Mouse (Mus musculus): ENCODE results near the gene Olfr718-ps1. TPM values are rescaled to one million over a fixed set of nuclear protein-coding genes. Genes with fewer than 3 reads are reported as not detected.
A peak's percentile ranks its signal among the peaks of the same experiment; 100 is the strongest.

Gene Olfr718-ps1
- polyA plus RNA-seq, 1 experiment from 2014 or later, result 0.04 TPM

GRCm38 (mm10) chr5:143122673-143123072, 24.7 kb downstream of the Olfr718-ps1 start:
- 52% methylated on average over 1 of the region's 1 CpGs for WGBS
- ATAC-seq (ENCODE audit: low read depth), result no peak
- H3K27me3 ChIP-seq (ENCODE audit: control insufficient read depth, insufficient read depth, low read length), result no peaks in the 10 kb centered on the region

GRCm38 (mm10) chr5:143122125-143122524, 25.3 kb downstream of the Olfr718-ps1 start:
- no peaks in the 10 kb centered on the region for H3K4me1 ChIP-seq (ENCODE audit: control insufficient read depth, insufficient read depth, low read length)
- no peak overlapping the region for H3K4me2 ChIP-seq (ENCODE audit: low read depth, low read length)
- no peak for ATAC-seq (ENCODE audit: low read depth)
- H3K4me3 ChIP-seq (ENCODE audit: low read depth, low read length), result no peak overlapping the region
- no peaks in the 10 kb centered on the region for H3K36me3 ChIP-seq (ENCODE audit: control insufficient read depth, insufficient read depth, low read length)
- no peak overlapping the region for H3K27ac ChIP-seq (ENCODE audit: low read depth, low read length)
- no peak overlapping the region for H3K9ac ChIP-seq (replicated peaks; ENCODE audit: low read depth, low read length)
- H3K9me3 ChIP-seq (ENCODE audit: control insufficient read depth, low read length), result no peaks in the 10 kb centered on the region
- H3K27me3 ChIP-seq (ENCODE audit: control insufficient read depth, insufficient read depth, low read length), result no peaks in the 10 kb centered on the region
- WGBS, result 78% methylated on average over 8 of the region's 8 CpGs

More at GRCm38 (mm10) chr5:143122673-143123072, 24.7 kb downstream of the Olfr718-ps1 start:
- Histone ChIP-seq H3K4me2 (ENCODE audit: low read depth, low read length) (no peak overlapping the region), H3K27ac (ENCODE audit: low read depth, low read length) (no peak overlapping the region), H3K9ac (replicated peaks; ENCODE audit: low read depth, low read length) (no peak overlapping the region), H3K4me3 (ENCODE audit: low read depth, low read length) (no peak overlapping the region), H3K9me3 (ENCODE audit: control insufficient read depth, low read length) (no peaks in the 10 kb centered on the region), H3K36me3 (ENCODE audit: control insufficient read depth, insufficient read depth, low read length) (no peaks in the 10 kb centered on the region), H3K4me1 (ENCODE audit: control insufficient read depth, insufficient read depth, low read length) (no peaks in the 10 kb centered on the region)

GRCm38 (mm10) chr5:143112281-143113246, 34.8 kb downstream of the Olfr718-ps1 start, which contains the start of gene Rnf216:
Rnf216 (minus strand) TSS chr5:143112994.
- Histone ChIP-seq H3K4me3 (ENCODE audit: low read depth, low read length) (peak within 1 kb of the TSS; percentile 67), H3K4me1 (ENCODE audit: control insufficient read depth, insufficient read depth, low read length) (0 out of 2 replicates have a peak, but pooled peaks cover 8% of the 10 kb centered on the region), H3K9me3 (ENCODE audit: control insufficient read depth, low read length) (no peaks in the 10 kb centered on the region), H3K9ac (replicated peaks; ENCODE audit: low read depth, low read length) (peak within 1 kb of the TSS; percentile 73), H3K36me3 (ENCODE audit: control insufficient read depth, insufficient read depth, low read length) (no peaks in the 10 kb centered on the region), H3K27ac (ENCODE audit: low read depth, low read length) (peak within 1 kb of the TSS; percentile 71), H3K27me3 (ENCODE audit: control insufficient read depth, insufficient read depth, low read length) (no peaks in the 10 kb centered on the region), H3K4me2 (ENCODE audit: low read depth, low read length) (peak within 1 kb of the TSS; percentile 70)
- ATAC-seq (ENCODE audit: low read depth), result peak; percentile 96
- WGBS, result under 1% methylated on average over 81 of the region's 110 CpGs

GRCm38 (mm10) chr5:143106842-143107241, 40.5 kb downstream of the Olfr718-ps1 start:
- Histone ChIP-seq H3K27me3 (ENCODE audit: control insufficient read depth, insufficient read depth, low read length) (no peaks in the 10 kb centered on the region), H3K9ac (replicated peaks; ENCODE audit: low read depth, low read length) (no peak overlapping the region), H3K9me3 (ENCODE audit: control insufficient read depth, low read length) (no peaks in the 10 kb centered on the region), H3K36me3 (ENCODE audit: control insufficient read depth, insufficient read depth, low read length) (no peaks in the 10 kb centered on the region), H3K4me3 (ENCODE audit: low read depth, low read length) (no peak overlapping the region), H3K27ac (ENCODE audit: low read depth, low read length) (no peak overlapping the region), H3K4me1 (ENCODE audit: control insufficient read depth, insufficient read depth, low read length) (0 out of 2 replicates have a peak, but pooled peaks cover 5% of the 10 kb centered on the region), H3K4me2 (ENCODE audit: low read depth, low read length) (no peak overlapping the region)
- WGBS, result 95% methylated on average over 3 of the region's 3 CpGs
- no peak for ATAC-seq (ENCODE audit: low read depth)

GRCm38 (mm10) chr5:143103231-143103630, 44.1 kb downstream of the Olfr718-ps1 start:
- Histone ChIP-seq H3K27me3 (ENCODE audit: control insufficient read depth, insufficient read depth, low read length) (no peaks in the 10 kb centered on the region), H3K36me3 (ENCODE audit: control insufficient read depth, insufficient read depth, low read length) (no peaks in the 10 kb centered on the region), H3K4me3 (ENCODE audit: low read depth, low read length) (no peak overlapping the region), H3K9ac (replicated peaks; ENCODE audit: low read depth, low read length) (no peak overlapping the region), H3K4me2 (ENCODE audit: low read depth, low read length) (no peak overlapping the region), H3K9me3 (ENCODE audit: control insufficient read depth, low read length) (no peaks in the 10 kb centered on the region), H3K4me1 (ENCODE audit: control insufficient read depth, insufficient read depth, low read length) (no peaks in the 10 kb centered on the region), H3K27ac (ENCODE audit: low read depth, low read length) (no peak overlapping the region)
- no peak for ATAC-seq (ENCODE audit: low read depth)
- WGBS, result 93% methylated on average over 2 of the region's 2 CpGs

- H3K4me1 ChIP-seq (ENCODE audit: control insufficient read depth, insufficient read depth, low read length), result no peaks in the 10 kb centered on the region
- H3K4me2 ChIP-seq (ENCODE audit: low read depth, low read length), result no peak overlapping the region
- no peaks in the 10 kb centered on the region for H3K9me3 ChIP-seq (ENCODE audit: control insufficient read depth, low read length)
- H3K36me3 ChIP-seq (ENCODE audit: control insufficient read depth, insufficient read depth, low read length), result no peaks in the 10 kb centered on the region
- WGBS, result 80% methylated on average over 1 of the region's 1 CpGs
- no peak for ATAC-seq (ENCODE audit: low read depth)
- H3K4me3 ChIP-seq (ENCODE audit: low read depth, low read length), result no peak overlapping the region
- no peak overlapping the region for H3K9ac ChIP-seq (replicated peaks; ENCODE audit: low read depth, low read length)
- H3K27ac ChIP-seq (ENCODE audit: low read depth, low read length), result no peak overlapping the region
- H3K27me3 ChIP-seq (ENCODE audit: control insufficient read depth, insufficient read depth, low read length), result no peaks in the 10 kb centered on the region
Measured at GRCm38 (mm10) chr5:143101626-143102025, 45.8 kb downstream of the Olfr718-ps1 start.

- no peak overlapping the region for H3K27ac ChIP-seq (ENCODE audit: low read depth, low read length)
- WGBS, result 89% methylated on average over 7 of the region's 7 CpGs
- H3K27me3 ChIP-seq (ENCODE audit: control insufficient read depth, insufficient read depth, low read length), result no peaks in the 10 kb centered on the region
- no peak overlapping the region for H3K9ac ChIP-seq (replicated peaks; ENCODE audit: low read depth, low read length)
- no peaks in the 10 kb centered on the region for H3K4me1 ChIP-seq (ENCODE audit: control insufficient read depth, insufficient read depth, low read length)
- ATAC-seq (ENCODE audit: low read depth), result no peak
- no peak overlapping the region for H3K4me3 ChIP-seq (ENCODE audit: low read depth, low read length)
- H3K4me2 ChIP-seq (ENCODE audit: low read depth, low read length), result no peak overlapping the region
- H3K9me3 ChIP-seq (ENCODE audit: control insufficient read depth, low read length), result no peaks in the 10 kb centered on the region
- H3K36me3 ChIP-seq (ENCODE audit: control insufficient read depth, insufficient read depth, low read length), result no peaks in the 10 kb centered on the region
Measured at GRCm38 (mm10) chr5:143095256-143095655, 52.1 kb downstream of the Olfr718-ps1 start.

GRCm38 (mm10) chr5:143092891-143093290, 54.5 kb downstream of the Olfr718-ps1 start:
- Histone ChIP-seq H3K27ac (ENCODE audit: low read depth, low read length) (no peak overlapping the region), H3K4me2 (ENCODE audit: low read depth, low read length) (no peak overlapping the region), H3K27me3 (ENCODE audit: control insufficient read depth, insufficient read depth, low read length) (no peaks in the 10 kb centered on the region), H3K9ac (replicated peaks; ENCODE audit: low read depth, low read length) (no peak overlapping the region), H3K4me3 (ENCODE audit: low read depth, low read length) (no peak overlapping the region), H3K9me3 (ENCODE audit: control insufficient read depth, low read length) (no peaks in the 10 kb centered on the region), H3K4me1 (ENCODE audit: control insufficient read depth, insufficient read depth, low read length) (no peaks in the 10 kb centered on the region), H3K36me3 (ENCODE audit: control insufficient read depth, insufficient read depth, low read length) (peaks cover 6% of the 10 kb centered on the region; the same call in 1 of the 2 replicates)
- WGBS, result 74% methylated on average over 3 of the region's 3 CpGs
- ATAC-seq (ENCODE audit: low read depth), result no peak

- H3K9me3 ChIP-seq (ENCODE audit: control insufficient read depth, low read length), result no peaks in the 10 kb centered on the region
- no peak for ATAC-seq (ENCODE audit: low read depth)
- no peaks in the 10 kb centered on the region for H3K27me3 ChIP-seq (ENCODE audit: control insufficient read depth, insufficient read depth, low read length)
Measured at GRCm38 (mm10) chr5:143084898-143085297, 62.5 kb downstream of the Olfr718-ps1 start.

More at GRCm38 (mm10) chr5:143084898-143085297, 62.5 kb downstream of the Olfr718-ps1 start:
- Histone ChIP-seq H3K9ac (replicated peaks; ENCODE audit: low read depth, low read length) (no peak overlapping the region), H3K4me2 (ENCODE audit: low read depth, low read length) (no peak overlapping the region), H3K4me1 (ENCODE audit: control insufficient read depth, insufficient read depth, low read length) (no peaks in the 10 kb centered on the region), H3K36me3 (ENCODE audit: control insufficient read depth, insufficient read depth, low read length) (peaks cover 31% of the 10 kb centered on the region), H3K4me3 (ENCODE audit: low read depth, low read length) (no peak overlapping the region), H3K27ac (ENCODE audit: low read depth, low read length) (no peak overlapping the region)
- 68% methylated on average over 4 of the region's 4 CpGs for WGBS
